Mouse (Mus musculus) embryonic fibroblast, embryonic 13.5 days (primary cell): ENCODE results near the gene Gm26602.
"Not testable (repeated sequence)": the region's sequence is repeated elsewhere in the genome, so short reads cannot be mapped to it uniquely, and the experiment has no call there.

Source experiments
- CTCF ChIP-seq: IDR thresholded peaks from 2 replicates; pipeline ENCODE4 v1.5.1; 2011; ENCODE audit warnings: mild to moderate bottlenecking, control low read depth, low read length, moderate library complexity, borderline replicate concordance; ENCODE audit not compliant: insufficient read depth
- POLR2A ChIP-seq: IDR thresholded peaks from 2 replicates; pipeline ENCODE4 v1.6.1; 2011; ENCODE audit warnings: low read depth, mild to moderate bottlenecking, control low read depth, low read length, moderate library complexity

DNA sequence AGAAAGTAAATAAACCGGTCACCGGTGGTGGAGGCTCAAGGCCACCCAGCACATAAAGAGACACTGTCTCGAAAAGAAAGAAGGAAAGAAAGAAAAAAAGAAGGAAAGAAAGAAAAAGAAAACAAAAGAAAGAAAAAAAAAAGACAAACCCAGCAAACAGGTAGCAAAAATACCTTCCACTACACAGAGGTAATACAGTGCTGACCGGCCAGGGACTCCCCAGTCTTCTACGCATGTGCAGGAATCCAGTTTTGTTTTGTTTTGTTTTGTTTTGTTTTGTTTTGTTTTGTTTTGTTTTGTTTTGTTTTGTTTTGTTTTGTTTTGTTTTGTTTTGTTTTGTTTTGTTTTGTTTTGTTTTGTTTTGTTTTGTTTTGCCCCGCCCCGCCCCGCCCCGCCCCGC, 48.8 kb downstream of the Gm26602 start:
- not testable (repeated sequence) for TF ChIP-seq POLR2A, CTCF
